Mouse (Mus musculus) ovary, postnatal 14 days (tissue): ENCODE results near the gene Smim20.
A peak's percentile ranks its signal among the peaks of the same experiment; 100 is the strongest.

Experiments
- DNase-seq: peaks from one replicate; pipeline ENCODE4 v3.0.0; 2022; ENCODE audit warnings: low spot score

Gene Smim20

DNA sequence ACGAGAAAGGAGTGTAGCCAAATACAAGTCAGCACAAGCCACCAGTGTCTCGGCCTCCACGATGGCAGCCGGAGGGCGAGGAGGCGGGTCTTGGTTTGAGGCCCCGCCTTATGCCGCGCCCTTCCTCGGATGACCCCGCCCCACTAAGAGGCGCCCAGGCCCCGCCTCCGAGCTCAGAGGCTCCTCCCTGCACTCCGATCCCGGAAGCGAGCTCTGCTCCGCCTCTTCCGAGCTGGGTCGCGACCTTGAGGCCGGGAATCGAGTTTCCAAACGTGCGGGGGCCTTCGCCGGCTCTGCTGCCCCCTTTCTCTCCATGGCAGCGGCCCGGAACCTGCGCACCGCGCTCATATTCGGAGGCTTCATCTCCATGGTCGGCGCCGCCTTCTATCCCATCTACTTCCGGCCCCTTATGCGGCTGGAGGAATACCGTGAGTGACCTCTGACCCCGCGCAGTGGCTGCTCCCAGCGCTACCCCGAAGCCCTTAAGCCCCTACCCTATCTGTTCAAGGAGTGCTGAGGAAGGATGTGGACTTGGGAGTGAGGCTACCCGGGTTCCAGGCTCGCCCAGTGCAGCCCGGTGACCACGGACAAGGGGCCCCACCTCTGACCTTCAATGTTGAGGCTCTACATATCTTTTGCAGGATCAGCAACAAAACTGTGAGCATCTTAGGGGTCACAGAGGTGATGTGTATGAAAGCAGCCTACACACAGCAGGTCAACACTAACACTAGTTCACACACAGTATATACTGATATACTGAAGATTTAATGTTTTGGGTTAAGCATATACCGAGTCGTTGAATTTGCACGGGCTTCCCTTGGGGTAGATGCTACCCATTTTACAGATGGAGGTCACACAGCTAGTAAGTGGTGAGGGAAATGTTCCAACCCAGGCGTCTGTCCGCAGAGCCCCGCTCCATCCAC, at the start of gene Smim20:
TSS of gene Smim20 (plus strand) at position 153 of the 923 bp plus-strand sequence.
- DNase-seq, result peak; percentile 79

DNA sequence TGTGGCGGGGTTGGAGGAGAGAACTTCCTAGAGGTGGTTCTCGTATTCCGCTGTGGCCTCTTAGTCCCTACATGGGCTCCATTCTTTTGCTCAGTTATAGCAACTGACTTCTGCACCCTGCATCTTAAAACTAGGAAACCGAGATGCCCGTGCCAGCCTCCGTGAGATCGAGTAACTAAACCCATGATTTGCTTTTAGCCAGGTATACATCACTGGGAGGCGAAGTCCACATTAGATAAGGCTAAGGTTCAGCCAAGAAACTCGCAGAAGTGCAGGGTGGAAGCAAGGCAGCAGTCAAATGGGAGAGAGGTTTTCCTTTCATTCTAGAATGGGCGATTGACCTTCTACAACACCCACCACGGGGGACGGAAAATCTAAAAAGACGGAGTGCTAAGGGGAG, 41.4 kb upstream of the Smim20 start:
- no peak for DNase-seq

DNA sequence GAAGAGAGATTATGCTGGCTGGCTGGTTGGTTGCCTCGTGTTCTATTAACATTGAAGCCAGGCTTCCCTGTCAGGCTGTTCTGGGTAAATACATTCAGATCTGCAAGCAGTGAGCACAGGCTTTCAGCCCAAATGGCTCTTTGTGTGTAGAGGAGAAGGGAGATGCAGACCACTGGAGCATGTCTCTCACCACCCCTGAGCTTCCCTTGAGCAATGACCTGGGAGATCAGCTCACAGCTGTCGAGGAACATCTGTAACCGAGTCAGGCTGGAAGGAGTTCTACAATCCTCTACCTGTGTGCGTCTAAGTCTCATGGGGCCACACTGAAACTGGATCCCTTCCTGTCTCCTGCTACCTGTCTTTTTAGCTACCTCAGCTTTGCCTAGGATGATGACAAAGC, 36.3 kb upstream of the Smim20 start:
- DNase-seq, result no peak

DNA sequence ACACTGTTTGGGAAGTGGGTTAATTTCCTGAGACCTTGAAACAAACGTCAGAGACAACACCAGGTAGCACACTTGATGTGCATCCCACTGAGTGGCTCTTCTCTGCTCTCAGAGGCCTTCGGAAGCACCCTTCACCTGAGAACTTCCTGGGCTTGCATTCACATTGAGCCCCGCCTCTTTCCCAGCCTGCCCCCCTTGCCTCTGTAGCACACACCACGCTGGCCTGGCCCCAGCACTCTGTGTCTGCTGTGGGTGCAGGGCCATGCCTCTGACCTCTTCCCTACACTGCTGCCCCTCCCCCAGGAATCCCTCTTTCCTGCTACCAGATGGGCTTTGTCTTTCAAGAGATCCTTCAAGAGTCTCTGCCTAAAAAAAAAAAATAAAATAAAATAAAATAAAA, 31.3 kb upstream of the Smim20 start:
- no peak for DNase-seq

DNA sequence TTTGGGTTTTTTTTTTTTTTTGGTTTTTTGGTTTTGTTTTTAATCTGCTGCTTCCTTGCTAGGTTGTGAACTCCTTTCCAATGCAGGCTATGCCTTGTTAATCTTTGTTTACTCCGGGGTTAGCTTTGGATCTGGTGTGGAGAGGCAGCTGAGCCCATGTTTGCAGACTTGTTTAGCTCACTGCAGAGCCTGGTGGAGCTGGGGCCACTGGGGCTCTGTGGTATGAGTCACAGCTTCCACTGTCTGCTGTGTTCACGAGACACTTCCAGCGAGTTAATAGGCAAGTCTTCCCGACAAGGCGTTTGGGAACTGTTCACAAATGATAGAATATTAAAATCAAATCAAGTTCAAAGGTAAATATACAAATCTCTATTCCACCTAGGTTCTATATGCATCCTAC, 30.7 kb upstream of the Smim20 start:
- DNase-seq, result no peak

DNA sequence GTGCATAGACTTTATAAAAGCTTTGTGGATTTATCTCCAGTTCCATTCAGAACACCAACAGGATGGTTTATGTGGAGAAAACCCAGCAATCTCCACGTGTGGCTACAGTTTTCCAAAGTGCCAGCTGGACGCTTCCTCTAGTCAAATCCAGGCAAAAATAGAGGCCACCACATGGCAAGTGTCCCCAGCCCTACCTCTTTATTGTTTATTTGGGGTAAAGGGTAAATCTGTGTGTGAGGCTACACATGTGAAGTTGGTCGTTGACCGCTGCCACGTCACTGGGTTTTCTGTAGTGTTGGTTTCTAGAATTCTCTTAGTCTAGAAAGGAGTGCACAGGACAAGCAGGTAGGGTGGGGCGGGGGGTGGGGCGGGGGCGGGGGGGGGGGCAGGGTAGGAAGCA, 30.1 kb upstream of the Smim20 start:
- no peak for DNase-seq

DNA sequence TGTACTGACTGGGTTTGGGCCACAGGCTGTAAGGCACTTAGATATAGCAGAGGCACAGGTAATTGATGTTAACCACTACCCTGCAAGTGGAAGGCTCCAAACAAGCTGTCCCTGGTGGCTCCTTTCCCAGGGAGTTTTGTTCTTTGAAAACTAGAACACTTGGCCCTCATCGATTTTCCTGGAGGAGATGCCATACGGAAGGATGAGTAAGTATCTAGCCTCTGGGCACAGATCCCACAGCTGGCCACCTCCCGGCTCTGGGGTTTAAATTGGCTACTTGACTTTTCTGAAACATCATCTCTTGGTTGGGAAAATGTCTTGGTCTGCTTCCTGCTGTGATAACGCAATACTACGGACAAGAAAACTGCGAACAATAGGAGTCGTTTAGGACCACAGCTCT, 28.1 kb upstream of the Smim20 start:
- no peak for DNase-seq

DNA sequence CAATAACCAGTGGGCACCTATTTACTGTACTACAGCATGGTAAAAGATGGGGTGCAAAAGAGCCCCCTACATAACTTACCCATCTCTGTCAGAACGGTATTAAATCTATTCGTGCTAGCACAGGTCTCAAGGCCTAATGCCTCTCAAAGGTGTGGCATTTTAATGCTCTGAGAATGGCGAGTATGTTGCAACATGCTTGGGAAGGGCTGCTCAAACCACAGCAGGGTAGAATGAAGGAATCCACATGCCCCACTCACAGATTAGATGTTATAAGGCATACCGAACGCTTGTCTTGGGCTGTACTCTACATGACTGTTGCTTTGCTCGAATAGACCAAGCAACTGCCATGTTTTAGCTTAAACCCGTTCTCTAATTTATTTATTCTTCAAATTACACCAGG, 27.7 kb upstream of the Smim20 start:
- DNase-seq, result no peak

DNA sequence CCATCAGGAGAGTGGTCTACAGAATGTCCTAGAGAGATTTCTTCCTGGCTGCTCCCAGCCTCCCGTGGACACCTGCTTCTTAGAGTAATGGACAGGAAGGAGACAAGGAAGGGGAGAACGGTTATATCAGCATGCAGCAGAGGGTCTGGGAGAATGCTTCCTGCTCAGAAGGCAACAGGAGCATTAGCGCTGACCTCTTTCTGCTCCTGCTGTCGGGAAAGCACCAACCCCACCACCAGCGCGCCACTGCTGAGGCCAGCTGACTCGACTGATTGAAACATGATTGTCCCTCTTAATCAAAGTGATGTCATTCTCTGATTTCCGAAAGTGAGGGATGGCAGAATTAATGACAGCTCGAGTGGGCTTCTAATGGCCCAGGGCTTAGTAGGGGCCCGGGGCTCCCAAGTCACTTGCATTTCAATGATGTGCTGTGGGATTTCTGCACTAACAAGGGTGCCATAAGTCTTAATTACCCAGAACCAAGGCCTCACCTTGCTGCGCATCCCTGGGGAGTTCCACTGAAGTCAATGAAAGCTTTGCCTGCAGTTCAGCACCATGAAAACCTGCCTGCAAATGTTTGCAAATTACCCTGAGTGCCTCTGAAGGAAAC, 26.9 kb upstream of the Smim20 start:
- no peak for DNase-seq

DNA sequence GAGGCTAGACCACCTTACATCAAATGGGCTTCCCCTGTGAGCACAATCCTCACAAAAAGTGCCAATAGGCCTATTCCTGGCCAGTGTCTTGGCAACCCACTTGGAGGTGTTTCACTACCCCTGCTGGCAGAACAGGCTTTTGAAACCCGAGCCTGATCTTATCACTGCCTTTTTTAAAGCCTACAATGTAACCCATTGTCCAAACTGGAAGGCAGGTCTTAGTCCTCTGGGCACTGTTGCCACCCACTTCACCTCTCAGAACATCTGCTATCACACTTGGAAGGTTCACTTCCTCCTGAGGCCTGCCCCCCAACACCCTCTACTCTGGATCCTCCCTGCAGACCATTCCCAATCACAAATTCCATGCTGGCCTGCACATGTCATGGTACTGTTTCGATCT, 25.8 kb upstream of the Smim20 start:
- no peak for DNase-seq

DNA sequence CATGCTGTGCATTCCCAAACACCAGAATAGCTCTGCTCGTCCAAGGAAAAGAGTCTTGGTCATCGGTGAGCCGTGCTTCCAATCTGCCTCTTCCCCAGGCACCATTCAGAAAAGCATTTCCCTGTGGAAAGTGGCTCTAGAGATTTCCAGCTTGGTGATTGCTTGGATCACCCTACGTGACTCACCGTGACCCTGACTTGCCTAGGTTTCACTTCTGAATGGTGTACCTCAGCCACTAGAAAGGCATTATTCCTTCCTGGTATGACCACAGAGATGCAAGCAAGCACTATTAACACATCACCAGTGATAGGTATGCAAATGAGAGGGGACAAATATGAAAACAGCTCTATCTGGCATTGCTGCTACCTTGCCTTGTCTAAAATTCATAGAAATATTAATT, 24.9 kb upstream of the Smim20 start:
- DNase-seq, result no peak

DNA sequence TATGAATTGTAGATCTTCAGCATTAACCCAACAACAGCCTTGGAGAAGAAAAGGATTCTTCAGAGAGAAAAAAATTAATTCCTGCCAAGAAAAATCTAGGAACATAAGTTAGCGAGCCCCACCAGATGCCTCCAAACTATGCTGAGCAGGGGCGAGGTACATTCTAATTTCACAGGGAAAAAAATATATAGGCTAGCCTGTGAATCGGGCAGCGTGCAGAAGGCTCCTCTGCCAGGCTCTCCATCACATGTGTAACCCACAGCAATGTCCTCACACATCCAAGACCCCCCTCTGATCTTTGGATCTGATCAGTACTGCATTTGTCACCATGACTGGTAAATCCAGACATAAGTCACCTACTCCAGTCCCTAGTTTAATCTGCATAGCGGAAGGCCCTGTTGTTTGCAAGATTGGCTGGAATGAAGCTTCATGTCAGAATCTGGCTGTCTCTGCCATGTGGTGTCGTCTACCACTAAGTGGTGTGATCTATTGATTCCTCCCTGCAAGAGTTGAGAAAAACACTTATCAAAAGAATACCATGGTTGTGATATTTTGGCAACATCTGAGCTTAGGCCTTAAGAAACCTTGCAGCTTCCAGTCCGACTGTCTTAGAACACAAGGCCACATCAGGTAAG, 23.9 kb upstream of the Smim20 start:
- no peak for DNase-seq

DNA sequence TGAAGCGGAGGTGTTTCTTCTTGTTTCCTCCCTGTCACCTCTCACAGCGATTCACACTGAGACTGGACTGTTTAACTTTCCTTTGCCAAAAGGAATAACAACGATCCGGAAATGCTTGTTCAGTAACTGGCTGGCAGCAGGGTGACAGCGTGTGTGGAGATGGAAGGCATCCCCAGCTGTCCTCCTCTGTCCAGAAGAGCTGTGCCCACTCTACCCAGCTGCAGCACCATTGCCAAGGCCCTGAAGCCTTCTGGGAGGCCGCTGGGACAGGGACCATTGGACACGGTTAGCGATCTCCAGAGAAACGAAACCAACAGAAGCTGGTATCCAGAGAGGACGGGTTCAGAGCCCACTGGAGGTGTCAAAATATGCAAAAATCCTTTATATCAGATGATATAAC, 22.9 kb upstream of the Smim20 start:
- no peak for DNase-seq

DNA sequence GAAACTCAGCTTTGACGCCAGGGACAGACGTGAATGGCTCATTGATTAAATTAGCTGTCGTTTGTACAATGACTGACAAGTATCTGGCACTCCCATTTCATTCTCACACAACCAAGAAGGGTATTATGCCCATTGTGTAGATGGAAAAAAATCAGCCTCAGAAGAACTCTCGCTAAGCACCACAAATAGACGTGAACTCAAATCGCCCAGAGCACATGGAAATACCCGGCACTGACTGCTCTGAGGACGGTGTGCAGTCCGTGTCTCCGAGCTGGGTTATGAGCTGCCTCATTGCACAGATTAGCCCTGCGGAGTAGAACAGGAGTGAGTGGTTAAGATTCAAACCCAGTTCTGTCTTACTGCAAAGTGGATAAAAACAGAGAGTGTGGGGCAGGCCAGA, 18.4 kb upstream of the Smim20 start:
- no peak for DNase-seq

DNA sequence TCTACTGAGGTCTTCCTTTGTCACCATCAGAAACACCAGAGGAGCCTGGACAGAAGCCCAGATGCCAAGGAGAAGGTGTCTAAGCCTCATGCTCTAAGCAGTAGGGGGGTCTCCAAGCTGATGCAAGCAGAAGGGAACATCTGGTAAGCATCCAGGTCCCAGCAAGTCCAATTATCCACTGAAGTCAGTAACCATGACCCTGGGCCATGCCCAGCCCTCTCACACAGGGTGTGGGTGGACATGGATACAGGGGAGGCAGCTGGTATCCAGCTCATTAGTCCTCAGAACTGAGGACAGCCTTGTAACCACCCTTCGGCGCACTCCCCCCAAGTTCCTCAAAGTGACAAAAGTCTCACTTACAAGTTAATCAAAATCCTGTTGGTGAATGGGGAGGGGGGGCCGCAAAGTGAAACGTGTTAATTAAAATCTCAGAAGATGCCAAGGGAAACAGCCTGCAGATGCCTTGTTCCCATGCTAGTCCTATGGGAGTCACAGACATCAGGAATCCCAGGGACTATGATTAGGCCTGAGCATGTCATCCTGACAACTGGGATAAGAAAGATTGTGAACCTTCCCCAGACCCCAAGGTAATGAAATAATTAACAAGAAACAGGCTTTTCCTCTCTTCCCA, 17.3 kb upstream of the Smim20 start:
- no peak for DNase-seq

DNA sequence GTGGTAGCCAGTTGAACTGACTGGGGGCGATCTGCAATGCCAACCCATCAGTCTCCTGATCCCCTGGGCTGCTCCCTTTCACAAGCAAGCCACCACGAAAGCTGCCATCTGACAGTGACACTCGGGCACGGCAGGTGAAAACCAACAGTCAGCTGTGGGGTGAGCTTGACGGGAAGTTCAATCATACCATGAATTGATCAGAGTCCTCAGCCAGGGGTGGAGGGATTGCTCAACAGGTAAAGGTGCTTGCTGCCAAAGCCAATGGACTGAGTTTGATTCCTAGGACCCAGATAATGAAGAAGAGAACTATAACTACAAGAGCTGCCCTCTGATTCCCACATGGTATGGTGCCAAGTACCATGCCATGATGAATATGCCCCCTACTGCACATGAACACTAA, 12.7 kb upstream of the Smim20 start:
- no peak for DNase-seq

DNA sequence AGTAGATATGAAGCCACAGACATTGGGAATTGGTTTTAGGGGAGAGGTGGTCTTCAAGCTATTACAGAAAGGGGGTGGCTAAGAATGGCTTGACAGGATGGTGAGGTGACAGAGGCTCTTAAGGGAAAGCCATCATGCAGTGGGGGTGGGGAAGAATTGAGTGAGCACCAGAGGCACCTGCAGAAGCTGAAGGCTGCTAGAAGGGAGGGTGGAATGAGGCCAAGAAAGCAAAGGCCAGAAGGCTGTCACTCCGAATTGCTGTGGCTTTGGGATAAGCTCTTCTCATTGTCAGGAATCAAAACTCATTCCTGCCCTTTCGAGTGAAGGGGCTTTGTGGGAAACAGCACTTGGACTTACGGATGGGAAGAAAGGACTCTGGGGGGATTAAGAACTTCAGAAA, 12.1 kb upstream of the Smim20 start:
- no peak for DNase-seq

DNA sequence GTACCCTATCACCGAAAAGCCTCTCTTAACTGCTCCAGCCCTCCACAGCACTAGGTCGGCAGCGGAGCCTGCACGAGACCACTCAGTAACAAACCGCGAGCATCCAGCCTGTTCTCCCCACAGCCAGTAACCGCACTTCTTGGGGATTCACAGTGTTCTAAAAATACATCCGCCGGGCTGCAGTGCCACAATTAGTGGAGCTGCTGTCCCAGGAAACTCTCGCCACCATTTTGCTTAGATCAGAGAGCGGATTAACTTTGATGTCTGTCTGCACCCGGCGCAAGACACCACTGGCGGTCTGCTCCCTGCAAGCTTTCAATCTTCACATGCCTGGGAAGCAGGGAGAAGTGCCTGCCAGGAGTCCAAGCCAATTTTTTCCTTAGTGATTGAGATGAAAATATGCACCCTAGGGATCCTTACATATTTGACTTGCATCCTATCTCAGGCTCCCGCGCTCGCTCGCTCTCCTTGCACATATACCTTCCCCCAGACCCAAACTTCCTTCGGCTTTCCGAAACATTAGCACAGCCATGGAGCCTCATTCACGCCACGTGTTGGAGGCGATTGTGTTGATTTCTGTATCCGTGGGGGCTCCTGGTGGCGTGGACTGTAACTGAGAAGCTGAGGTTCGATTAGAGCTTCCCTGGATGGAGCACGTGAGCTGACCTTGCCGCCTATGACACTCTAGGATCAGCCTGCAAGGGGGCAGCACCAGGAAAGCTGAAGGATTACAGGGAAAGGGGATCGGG, 8.7 kb upstream of the Smim20 start:
- no peak for DNase-seq

DNA sequence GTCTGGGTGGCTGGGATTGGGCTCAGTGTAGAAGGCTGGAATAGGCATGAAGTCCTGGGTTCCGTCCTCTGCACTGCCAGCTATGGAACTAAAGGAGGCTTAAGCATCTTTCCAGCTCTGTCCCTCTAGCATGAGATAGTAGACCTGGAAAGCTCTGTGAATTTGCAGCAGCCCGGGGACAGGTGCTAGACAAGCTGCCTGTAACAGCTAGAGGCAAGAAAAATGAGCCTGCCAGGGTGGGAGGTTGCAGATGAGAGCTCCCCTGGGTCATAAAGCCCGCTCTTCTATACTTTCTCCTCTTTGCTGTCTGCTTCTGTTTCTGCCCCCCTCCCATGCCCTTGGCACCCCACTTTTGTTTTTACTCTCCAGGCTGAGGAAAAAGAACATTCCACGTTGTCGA, 7.0 kb upstream of the Smim20 start:
- DNase-seq, result no peak

DNA sequence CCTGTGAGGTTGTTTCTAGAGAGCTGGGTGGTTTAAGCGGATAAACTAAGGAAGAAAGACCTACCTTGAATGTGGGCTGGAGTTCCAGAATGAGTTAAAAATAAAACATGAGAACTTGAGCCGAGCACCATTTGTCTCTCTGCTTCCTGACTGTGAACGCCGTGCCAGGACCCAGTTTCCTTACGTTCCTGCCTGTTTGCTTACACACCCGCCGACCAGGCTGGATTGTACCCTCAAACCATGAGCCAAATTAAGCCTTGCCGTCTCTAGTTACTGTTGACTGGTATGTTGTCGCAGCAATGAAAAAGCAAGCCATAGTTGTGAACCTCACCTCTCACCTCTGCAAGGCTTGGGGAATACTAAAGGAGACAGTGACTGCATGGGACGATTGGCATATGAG, 4.9 kb upstream of the Smim20 start:
- DNase-seq, result no peak

DNA sequence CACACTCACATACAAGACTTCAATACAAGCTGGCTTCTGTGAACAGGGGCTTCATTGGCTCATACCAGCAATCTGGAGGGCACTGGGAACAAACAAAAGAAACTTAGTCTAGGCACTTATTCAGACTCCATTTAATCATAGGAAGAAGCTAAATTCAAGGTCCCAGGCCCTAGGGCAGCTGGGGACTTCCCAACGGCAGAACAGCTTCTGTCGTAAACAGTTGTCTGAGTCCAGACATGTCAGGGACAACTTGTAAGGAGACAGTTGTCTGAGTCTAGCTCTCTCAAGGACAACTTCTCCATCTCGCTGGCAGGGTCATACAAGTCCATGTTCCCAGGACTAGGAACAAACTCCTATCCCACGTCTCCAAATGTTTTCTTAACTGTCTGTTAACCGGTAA, 2.8 kb upstream of the Smim20 start:
- no peak for DNase-seq

DNA sequence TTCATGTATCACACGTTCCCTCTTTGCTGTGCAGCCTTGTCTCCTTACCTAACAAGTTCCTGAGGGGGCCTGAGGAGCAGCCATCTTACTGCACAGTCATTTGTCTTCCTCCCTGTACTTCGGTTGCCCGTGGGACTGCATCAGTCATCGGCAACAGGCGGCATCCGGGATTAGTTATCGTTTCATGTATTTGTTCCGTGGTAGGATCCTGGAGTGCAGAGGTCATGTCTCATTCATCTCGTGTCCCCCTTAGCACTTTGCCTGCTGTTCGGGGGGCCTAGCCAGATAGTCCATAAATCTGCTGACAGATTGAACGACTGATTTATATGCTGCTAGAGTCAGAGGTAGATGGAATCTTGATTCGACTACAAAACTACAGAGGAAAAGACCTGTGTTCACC, 1.1 kb upstream of the Smim20 start:
- DNase-seq, result no peak
